Mouse (Mus musculus) left cerebral cortex, adult 2 months (tissue): ENCODE results near the gene Tead2. TPM values are rescaled to one million over a fixed set of nuclear protein-coding genes. Genes with fewer than 3 reads are reported as not detected.

ENCODE experiments used
- DNase-seq, 2 experiments: peaks; one replicate each; pipeline ENCODE4 v3.0.0; 2021 to 2022; ENCODE audit warnings: low spot score in 2 of 2, mixed read lengths in 1 of 2; ENCODE audit errors: extremely low spot score in 1 of 2
- H3K27ac ChIP-seq: fragments of 200-600 bp; 2 replicates; pipeline ENCODE4 v1.8.1; 2022
- H3K4me3 ChIP-seq: fragments of 200-600 bp; 2 replicates; pipeline ENCODE4 v1.8.1; 2022
- CTCF ChIP-seq: fragments of 200-600 bp; IDR thresholded peaks from 2 replicates; pipeline ENCODE4 v1.8.1; 2022; ENCODE audit warnings: antibody characterized with exemption, mild to moderate bottlenecking, moderate library complexity
- intact Hi-C: fragments of 180-260 bp; cut with DNase I; formaldehyde crosslinking; loops from one replicate; pipeline ENCODE4 v1.15.1; 2025
- microRNA-seq, 2 experiments: library from miRNA; unstranded; fragments of <30 nt; microRNA quantifications; one replicate each; pipeline ENCODE4 v1.2.0; 2021
- total RNA-seq, 2 experiments: library from RNA; stranded (reverse); gene quantifications; 2 replicates each; pipeline ENCODE4 v1.2.3; 2021

Gene Tead2
- total RNA-seq, 2 experiments from 2014 or later, result 3.9 to 4.1 TPM

DNA sequence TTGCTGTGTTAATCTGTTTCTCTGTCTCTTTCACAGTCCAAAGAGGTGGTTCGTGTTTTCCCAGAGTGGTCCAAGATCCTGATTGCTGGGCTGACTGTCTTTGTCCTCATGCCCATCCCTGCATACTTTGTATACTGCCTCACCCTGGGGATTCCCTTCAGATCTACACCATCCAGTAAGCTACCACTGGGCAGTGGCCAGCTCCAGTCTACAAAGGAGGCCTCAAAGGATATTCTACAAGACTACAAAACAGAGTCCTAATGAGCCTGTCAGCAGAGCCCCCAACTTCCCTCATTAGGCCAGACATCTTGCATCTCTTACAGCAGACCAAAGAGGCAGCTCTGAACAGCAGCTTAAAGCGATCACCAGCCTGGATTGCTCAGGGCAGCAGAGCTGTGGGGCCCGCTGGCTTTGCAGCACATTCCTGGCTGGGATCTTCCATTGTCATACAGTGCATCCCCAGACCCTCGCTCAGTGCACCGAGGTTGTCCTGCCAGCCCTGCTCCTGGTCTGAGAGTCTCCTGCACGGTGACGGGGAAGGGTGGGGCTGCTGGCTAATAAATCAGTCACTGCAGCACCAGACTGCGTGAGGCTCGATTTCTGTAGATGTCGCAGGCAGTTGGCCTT is 57.3 kb downstream of the Tead2 start:
- H3K4me3 ChIP-seq, result no peak overlapping the region
- no peak for DNase-seq
- no peak for TF ChIP-seq CTCF
- intact Hi-C loops, result no loop called here
- H3K27ac ChIP-seq, result no peak overlapping the region

DNA sequence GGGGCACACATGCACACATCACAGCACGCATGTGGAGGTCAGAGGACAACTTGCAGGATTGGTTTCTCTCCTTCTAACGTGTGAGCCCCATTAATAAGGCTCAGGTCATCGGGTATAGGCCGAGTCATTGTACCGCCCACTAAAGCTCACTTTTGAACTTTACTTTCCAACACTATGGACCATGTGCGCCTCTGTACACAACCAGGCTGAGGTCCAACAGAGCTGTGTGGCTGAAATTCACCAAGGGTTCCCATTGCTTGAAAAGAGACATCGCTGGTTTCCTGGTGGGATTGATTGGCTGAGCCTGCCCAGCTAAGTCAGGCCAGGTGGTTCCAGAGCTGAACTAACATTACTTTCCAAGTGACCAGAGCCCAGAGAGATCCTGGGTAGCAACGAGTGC is 58.1 kb downstream of the Tead2 start:
- no peak for DNase-seq
- intact Hi-C loops, result no loop called here
- Histone ChIP-seq H3K27ac (no peak overlapping the region), H3K4me3 (no peak overlapping the region)
- no peak for TF ChIP-seq CTCF

DNA sequence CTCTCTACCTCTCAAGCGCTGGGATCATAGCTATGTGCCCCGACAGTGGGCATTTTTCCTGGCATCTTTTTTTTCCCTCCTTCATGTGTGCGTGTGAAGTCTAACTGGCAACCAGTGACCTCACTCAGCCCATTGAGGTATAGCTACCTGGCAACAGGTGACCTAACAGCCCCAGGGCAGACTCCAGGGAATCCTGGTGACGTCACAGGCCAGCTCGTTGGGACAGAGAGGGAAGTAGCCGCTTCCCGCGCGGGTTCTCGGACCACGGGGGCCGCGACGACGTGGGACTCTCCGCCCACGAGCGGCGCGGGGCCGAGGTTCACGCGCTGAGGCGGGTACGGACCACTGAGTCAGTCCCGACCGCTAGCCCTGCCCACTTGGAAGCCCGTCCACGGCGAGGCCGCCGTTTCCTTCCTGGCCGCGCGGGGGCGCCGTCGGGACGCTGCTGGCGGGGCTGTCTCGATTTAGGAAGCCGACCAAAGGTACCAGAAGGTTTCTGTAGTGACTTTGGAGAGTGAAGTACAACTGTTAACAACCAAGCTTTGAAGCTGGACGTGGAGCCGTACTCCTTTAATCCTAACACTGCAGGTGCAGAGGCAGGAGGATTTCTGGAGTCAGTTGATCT is 61.7 kb downstream of the Tead2 start, which contains the start of gene Slc6a21:
Gene Slc6a21, plus strand, starts transcription at position 378 of the 625 bp plus-strand sequence.
- intact Hi-C loops, result no loop called here
- TF ChIP-seq CTCF, result peak; percentile 85
- Histone ChIP-seq H3K4me3 (peak within 1 kb of the TSS; percentile 45), H3K27ac (peak within 1 kb of the TSS; percentile 45)
- DNase-seq, result peak; percentile 70 to 83

Small RNAs within 50 kb of the gene (microRNA-seq; reads per million reads assigned to microRNA genes)
- gene Mir7055, result 0.97 to 1.2 reads per million in 2 experiments

Other genes starting within 250 kb of the Tead2 start
- gene Cpt1c, start 240.9 kb upstream of the Tead2 start, total RNA-seq, result 100 to 1,000 TPM in 1 of 2 experiments, 10 to 100 TPM in 1; 97.9 to 102 TPM
- 100 to 1,000 TPM; 143 to 150 TPM for gene Prmt1, start 229.2 kb upstream of the Tead2 start, total RNA-seq
- gene Irf3, start 218.1 kb upstream of the Tead2 start, total RNA-seq, result 10 to 100 TPM; 36.4 to 36.9 TPM
- 1 to 10 TPM; 3.0 to 3.8 TPM for gene Bcl2l12, start 217.0 kb upstream of the Tead2 start, total RNA-seq
- 100 to 1,000 TPM; 170 to 181 TPM for gene Scaf1, start 199.4 kb upstream of the Tead2 start, total RNA-seq
- 10 to 100 TPM; 11.8 to 12.2 TPM for gene Rras, start 197.8 kb upstream of the Tead2 start, total RNA-seq
- gene Prr12, start 162.9 kb upstream of the Tead2 start, total RNA-seq, result 10 to 100 TPM; 70.0 to 73.4 TPM
- gene Nosip, start 153.3 kb upstream of the Tead2 start, total RNA-seq, result 10 to 100 TPM; 53.6 to 55.6 TPM
- gene Prrg2, start 153.1 kb upstream of the Tead2 start, total RNA-seq, result 10 to 100 TPM in 1 of 2 experiments, 1 to 10 TPM in 1; 9.0 to 10.4 TPM
- 1 to 10 TPM; 4.9 to 5.6 TPM for gene Rcn3, start 123.5 kb upstream of the Tead2 start, total RNA-seq
- 10 to 100 TPM; 16.7 to 23.4 TPM for gene Fcgrt, start 111.9 kb upstream of the Tead2 start, total RNA-seq
- 100 to 1,000 TPM; 421 to 444 TPM for gene Rps11, start 91.3 kb upstream of the Tead2 start, total RNA-seq
- gene Rpl13a, start 87.0 kb upstream of the Tead2 start, total RNA-seq, result 100 to 1,000 TPM; 695 to 716 TPM
- not detected for gene Gm45713, start 79.5 kb upstream of the Tead2 start, total RNA-seq
- 1 to 10 TPM; 6.7 to 8.8 TPM for gene Flt3l, start 79.3 kb upstream of the Tead2 start, total RNA-seq
- 10 to 100 TPM; 47.6 to 48.4 TPM for gene Pih1d1, start 61.5 kb upstream of the Tead2 start, total RNA-seq
- gene Aldh16a1, start 61.2 kb upstream of the Tead2 start, total RNA-seq, result 10 to 100 TPM; 15.9 to 23.1 TPM
- gene Slc17a7, start 51.8 kb upstream of the Tead2 start, total RNA-seq, result 1,000 to 10,000 TPM; 1,255 to 1,327 TPM
- gene Gfy, start 36.2 kb upstream of the Tead2 start, total RNA-seq, result under 1 TPM in 1 of 2 experiments, not detected in 1; 0.29 TPM
- gene Pth2, start 34.8 kb upstream of the Tead2 start, total RNA-seq, result not detected
- 1 to 10 TPM; 6.7 to 7.5 TPM for gene Ccdc155, start 10.9 kb upstream of the Tead2 start, total RNA-seq
- 10 to 100 TPM; 32.4 to 33.5 TPM for gene Dkkl1, start 3.6 kb upstream of the Tead2 start, total RNA-seq
- gene Cd37, start 23.4 kb downstream of the Tead2 start, total RNA-seq, result 1 to 10 TPM; 4.2 to 5.4 TPM
- gene Slc6a16, start 25.3 kb downstream of the Tead2 start, total RNA-seq, result 1 to 10 TPM; 1.9 to 2.4 TPM
- gene Slc6a21, start 61.8 kb downstream of the Tead2 start, total RNA-seq, result under 1 TPM in 1 of 2 experiments, not detected in 1; 0.23 TPM
- gene Trpm4, start 118.0 kb downstream of the Tead2 start, total RNA-seq, result 10 to 100 TPM; 18.5 to 24.6 TPM
- gene Hrc, start 119.5 kb downstream of the Tead2 start, total RNA-seq, result under 1 TPM; 0.23 to 0.61 TPM
- gene Ppfia3, start 151.3 kb downstream of the Tead2 start, total RNA-seq, result 100 to 1,000 TPM; 156 to 159 TPM
- gene Lin7b, start 154.8 kb downstream of the Tead2 start, total RNA-seq, result 100 to 1,000 TPM; 156 to 178 TPM
- 100 to 1,000 TPM; 428 to 429 TPM for gene Snrnp70, start 180.0 kb downstream of the Tead2 start, total RNA-seq
- gene Kcna7, start 189.9 kb downstream of the Tead2 start, total RNA-seq, result not detected
- gene Ntf5, start 197.9 kb downstream of the Tead2 start, total RNA-seq, result not detected
- gene Lhb, start 205.1 kb downstream of the Tead2 start, total RNA-seq, result not detected
- 10 to 100 TPM; 18.2 to 19.2 TPM for gene Gys1, start 219.1 kb downstream of the Tead2 start, total RNA-seq
- 10 to 100 TPM; 34.4 to 39.9 TPM for gene Ruvbl2, start 222.3 kb downstream of the Tead2 start, total RNA-seq
- gene Ftl1, start 244.1 kb downstream of the Tead2 start, total RNA-seq, result 100 to 1,000 TPM; 200 to 208 TPM